Mouse (Mus musculus) adrenal gland, adult 8-10 months (tissue): ENCODE data around the gene Fam240b. TPM values are rescaled to one million over a fixed set of nuclear protein-coding genes. Genes with fewer than 3 reads are reported as not detected.
"Not testable (repeated sequence)": the region's sequence is repeated elsewhere in the genome, so short reads cannot be mapped to it uniquely, and the experiment has no call there.

Source experiments
- DNase-seq: peaks from one replicate; pipeline ENCODE4 v3.0.0; 2022
- total RNA-seq, 4 experiments: library from RNA; stranded (reverse); gene quantifications; 2 replicates each; pipeline ENCODE4 v1.2.4; 2022

Fam240b gene
- total RNA-seq, result not detected

DNA sequence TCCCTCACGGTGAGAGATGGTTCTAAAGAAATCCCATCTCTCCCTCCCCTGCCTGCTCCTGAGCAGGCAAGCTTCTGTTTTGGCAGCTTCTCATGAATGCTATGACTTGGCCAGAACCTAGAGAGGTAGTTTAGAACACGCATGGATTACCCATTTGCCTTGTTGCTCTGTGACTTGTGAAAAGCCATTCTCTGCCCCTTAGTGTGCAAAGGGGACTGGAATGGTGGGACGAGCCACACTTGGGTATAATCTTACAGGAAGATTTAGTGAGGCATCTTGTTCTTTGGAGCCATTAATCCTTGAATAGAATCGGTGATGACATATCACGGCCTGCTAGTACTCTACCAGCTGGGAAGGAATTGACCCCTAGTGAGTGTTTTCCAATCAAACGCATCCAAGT is at the start of gene Fam240b:
TSS of gene Fam240b (minus strand) at position 101 of the 400 bp plus-strand sequence.
- DNase-seq, result no peak

DNA sequence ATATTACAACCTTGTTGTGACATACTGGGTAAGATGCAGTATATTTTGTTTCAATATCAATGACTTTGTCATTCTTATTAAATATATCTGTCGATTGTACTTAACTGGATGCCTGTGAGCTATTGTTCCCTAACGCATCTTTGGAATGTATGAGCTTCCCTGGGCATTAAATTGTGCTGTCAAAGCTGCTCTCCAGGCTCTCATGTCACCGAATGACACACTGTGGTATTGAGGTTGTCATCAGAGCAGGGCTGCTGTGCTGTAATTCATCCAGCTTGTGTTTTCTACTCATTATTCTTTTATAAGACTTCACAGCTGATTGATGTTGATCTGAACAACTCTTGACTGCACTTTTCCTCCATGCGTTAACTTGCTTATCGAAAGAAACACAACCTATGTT is 32.5 kb upstream of the Fam240b start:
- DNase-seq, result no peak

DNA sequence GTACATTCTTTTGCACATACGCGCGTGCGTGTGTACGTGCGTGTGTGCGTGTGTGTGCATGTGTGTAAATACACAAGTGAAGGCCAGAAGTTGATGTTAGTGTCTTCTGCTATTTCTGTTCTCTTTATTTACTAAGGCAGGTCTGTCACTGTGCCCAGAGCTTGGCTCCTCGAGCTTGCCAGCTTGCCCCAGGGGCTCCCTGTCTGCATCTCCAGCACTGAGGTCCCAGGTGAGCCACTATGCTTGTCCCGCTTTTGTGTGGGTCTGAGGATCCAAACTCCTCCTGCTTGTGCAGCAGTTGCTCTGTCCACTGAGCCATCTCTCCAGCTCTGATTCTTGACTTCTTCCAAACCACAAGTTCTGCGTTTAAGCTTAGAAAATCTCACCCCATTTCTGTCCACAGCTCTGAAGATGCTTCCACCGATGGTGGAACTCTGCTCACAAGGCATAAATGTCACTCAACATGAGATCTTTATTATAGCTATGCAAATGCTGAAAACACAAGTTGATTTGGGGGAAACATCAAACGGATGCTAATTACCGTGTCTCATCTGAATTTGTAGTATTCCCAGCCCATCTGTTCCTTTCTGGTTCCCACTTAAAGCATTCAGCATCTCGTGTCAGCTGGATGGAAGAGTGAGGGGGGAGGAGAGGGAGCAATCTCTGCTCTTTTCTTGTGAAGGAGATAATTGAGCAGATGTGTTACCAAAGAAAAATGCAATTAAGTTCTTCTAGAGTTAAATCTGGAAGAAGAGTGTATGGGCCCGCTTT is 29.1 kb upstream of the Fam240b start:
- no peak for DNase-seq

DNA sequence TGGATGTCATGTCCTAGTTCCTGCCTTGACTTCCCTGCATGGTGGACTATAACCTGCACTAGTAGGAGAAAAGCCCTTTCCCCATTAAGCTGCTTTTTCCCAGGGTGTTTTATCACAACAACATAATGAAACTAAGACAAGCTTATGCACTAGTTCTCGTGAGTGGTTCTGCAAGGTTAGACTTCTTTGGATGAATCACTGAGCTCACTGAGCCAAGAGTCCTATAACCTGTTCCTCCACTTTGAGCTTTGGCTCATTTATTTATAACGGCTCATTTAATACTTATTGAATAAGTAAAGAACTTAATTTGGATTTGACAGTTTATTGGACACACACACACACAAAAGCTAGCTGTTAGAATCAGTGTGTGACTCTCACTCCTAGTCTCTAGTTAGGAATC is 16.7 kb upstream of the Fam240b start:
- DNase-seq, result no peak

DNA sequence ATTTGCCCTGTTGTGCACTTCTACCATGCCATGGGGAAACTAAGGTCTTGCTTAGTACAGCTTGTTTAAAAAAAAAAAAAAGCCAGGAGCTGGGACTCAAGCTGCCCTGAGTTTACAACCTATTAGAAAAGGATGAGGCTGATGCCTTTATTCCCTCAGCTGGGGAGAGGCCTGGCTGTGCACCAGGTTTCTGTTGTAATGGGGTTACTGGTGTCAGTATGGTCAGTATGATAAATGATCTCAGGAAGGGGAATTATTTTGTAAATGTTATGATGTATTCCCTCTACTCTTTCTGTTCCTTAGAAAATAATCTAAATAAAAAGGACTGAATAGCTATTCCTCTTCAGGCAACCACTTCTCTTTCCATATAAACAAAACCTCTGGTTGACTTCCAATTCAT is 14.0 kb upstream of the Fam240b start:
- DNase-seq, result no peak

DNA sequence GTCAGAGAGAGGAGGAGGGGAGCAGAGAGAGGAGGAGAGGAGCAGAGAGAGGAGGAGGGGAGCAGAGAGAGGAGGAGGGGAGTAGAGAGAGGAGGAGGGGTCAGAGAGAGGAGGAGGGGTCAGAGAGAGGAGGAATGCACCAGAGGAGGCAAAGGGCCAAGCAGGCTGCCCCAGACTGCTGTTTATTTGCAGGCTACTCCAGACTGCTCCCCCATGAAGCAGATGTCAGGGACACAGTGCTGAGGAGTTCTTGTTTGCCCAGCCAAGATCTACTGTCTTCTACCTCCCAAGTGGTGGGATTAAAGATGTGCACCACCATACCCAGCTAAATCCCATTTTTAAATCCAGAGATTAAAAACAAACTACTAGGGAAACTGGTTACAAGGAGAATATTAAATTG is 9.8 kb upstream of the Fam240b start:
- no peak for DNase-seq

DNA sequence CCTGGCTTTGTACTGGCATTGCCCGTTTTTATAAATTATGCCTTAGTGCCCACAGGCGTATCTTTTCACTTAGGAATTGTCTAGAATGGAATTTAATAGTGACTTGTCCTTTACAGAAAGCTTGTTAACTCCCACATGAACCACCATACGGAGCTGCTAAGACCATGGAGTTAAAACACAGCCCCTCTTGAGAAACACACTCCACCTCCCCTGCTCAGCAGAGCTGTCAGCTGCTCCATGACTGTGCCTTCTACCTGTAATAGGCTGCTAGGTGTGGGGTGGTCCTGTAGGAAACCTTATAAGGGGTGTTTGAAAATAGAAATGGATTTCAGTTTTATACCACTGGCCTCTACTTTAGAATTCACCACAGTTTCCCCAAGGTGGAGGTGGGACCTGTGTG is 5.2 kb upstream of the Fam240b start:
- no peak for DNase-seq

DNA sequence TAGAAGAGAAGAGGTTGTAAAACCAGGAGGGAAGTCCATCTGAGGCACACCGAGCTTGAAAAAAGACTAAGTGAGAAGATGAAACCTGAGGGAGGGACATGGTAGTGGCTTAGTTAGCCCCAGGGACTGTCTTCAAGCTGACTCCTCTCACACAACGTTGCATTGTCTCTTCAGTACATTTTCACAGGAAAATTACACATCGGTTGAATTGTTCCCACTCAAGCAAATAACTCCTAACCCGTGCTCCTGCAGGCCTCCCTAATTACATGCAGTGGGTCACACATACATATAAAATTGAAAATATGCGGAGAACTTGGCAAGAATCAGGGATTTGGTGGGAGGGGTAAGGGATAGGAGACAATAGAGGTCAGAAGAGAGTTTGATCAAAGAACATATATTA is 4.0 kb downstream of the Fam240b start:
- no peak for DNase-seq

DNA sequence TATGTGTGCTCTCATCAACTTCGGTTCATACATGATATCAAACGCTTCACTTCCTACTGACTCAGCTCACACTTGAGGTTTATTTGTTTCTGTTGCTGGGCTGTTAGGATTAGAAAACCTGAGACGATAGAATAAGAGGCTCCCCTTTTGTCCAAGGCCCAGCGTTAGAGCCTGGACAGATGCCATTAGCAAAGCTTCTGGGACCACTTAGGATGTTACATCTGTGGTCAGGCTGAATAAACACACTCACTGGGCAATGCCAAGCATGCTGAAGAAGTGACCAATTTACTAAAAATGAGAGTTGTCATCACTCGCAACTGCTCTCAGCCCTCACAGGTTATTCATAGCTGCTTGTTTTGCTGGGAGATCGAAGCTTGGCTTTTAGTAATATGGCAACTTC is 7.7 kb downstream of the Fam240b start:
- DNase-seq, result no peak

DNA sequence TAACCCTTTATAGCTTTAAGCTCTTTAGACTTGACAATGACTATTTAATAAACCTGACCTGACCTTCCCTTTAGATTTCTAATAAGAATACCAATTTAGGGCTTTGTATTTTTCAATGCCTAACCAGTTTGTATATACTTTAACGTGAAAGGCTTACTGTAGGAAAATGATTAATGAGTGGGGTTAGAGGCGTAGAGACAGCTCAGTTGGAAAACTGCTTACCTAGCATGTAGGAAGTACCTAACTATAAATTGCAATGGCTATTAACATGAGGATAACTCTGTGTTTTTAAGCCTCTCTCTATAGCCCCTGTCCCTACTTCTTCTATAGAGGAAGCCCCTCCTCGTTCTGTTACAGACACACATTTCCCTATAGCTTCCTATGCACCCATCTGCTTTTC is 17.6 kb downstream of the Fam240b start:
- no peak for DNase-seq

DNA sequence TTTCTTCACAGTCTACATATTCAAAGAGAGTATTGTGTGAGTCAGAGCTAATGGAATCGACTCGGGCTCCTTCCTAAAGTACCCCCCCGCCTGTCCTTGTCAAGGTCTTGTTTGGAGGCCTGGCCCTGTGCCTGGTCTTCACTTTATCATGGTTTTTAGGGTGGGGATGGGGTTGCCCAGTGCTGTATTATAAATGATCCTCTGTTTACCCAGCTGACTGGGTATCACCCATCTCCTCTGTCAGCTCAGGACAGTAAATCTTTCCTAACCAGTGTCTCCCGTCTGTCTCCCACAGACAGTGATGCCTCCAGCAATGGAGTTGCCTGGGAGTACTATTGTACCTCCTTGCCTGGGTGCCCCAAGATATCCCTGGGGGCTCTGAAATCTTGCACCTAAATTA is 19.6 kb downstream of the Fam240b start:
- peak; percentile 36 for DNase-seq

DNA sequence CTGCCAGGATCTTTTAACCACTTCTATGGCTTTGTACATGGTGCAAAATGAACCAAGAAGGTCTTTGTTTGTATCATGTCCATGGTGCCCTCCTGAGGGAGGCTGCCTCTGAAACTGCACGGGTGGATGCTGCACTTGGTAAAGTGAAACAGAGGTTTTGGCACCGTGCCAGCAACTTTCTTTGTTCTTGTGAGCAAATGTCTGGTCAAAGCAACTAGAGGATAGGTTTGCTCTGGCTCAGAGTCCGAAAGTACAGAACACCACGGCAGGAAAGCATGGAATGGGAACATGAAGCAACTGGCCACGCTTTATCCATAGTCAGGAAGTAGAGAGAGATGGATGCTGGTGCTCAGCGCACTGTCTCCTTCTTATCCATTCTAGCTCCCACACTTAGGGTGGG is 29.7 kb downstream of the Fam240b start:
- DNase-seq, result no peak

DNA sequence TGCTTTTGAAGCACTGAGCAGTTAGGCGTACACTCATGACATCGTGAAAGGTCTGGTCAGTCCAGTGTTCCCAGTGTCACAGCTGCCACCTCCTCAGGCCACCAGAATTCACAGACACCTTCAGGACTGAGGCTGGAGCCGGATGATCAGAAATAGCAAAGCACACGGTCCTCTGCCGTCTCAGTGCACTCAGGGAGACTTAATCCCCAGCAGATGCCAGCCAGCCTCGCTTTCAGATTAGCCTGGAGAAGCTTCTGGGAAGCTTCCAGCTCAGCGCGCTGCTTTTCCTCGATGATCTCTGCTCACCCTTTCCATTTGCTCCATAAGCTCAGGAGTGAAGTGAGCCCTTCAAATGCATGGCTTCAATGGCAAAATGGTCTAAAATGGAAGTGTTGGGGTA is 32.4 kb downstream of the Fam240b start:
- DNase-seq, result no peak

DNA sequence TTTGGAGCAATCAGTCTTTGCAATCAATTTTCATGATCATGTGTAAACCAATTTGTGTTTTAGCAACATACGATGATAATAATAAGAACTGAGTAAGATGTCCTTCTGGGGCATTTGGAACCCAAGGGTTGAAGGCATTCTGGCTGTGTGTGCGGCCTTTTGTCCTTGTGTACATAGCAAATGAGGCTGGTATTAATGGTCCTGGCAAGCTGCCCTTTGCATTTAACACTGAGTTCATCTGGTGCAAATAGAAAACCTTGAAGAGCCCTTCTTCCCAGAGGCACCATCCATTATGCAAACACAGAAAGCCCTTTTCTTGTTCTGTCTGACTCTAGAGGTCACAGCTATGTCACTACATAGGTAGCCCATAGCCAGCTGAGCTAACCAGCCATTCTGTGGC is 35.0 kb downstream of the Fam240b start:
- peak; percentile 15 for DNase-seq

DNA sequence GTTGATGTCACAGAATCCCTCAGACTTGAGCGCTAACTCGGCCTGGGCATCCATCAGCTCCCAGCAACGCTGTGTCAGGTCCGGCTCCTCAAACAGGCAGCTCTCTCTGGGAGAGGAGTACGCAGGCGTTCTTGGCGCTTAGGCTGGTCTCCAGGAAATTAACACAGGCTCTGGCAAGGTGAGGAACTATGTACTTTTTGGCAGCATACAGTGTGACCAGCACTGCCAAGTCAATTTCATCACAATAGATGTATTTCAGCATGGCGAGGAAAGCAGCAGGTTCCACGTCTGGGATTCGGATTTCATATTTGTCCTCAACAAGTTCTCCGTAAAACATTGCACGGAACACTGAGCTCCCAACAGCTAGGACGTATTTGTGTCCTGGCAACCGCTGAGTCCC is 39.4 kb downstream of the Fam240b start:
- no peak for DNase-seq

DNA sequence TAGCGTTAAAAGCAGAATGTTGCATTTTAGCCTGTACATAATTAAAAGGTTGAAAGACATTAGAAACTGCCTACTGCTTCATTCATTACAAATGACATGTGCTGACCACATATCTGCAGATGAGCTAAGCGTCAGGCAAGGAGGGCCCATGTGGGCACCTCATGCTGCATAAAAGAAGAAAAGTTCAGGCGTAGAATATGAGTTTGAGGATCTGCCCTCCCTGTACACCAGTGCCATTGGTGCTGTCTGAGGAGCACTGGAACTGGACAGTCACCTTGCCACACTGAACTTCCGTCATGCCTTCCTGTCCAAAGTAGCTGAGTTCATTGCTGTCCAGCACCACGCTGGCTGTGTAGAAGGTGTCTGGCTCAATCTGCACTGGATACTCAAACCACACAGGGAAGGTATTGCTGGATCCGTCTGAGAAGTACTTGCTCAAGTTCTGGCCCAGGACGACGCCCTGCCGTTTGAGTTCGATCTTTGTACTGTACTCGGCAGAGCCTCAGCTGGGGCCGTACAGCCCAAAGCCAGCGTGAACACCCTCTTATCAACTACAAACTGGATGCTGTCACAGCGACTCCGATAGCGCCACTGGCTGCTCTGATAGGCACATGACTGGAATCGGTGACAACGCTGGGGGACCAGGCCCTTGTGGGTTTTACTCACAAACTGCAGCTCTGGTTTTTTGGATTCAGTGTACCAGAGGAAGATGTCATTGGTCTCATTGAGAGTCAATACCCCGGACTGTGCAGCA is 40.2 kb downstream of the Fam240b start:
- DNase-seq, result not testable (repeated sequence)

DNA sequence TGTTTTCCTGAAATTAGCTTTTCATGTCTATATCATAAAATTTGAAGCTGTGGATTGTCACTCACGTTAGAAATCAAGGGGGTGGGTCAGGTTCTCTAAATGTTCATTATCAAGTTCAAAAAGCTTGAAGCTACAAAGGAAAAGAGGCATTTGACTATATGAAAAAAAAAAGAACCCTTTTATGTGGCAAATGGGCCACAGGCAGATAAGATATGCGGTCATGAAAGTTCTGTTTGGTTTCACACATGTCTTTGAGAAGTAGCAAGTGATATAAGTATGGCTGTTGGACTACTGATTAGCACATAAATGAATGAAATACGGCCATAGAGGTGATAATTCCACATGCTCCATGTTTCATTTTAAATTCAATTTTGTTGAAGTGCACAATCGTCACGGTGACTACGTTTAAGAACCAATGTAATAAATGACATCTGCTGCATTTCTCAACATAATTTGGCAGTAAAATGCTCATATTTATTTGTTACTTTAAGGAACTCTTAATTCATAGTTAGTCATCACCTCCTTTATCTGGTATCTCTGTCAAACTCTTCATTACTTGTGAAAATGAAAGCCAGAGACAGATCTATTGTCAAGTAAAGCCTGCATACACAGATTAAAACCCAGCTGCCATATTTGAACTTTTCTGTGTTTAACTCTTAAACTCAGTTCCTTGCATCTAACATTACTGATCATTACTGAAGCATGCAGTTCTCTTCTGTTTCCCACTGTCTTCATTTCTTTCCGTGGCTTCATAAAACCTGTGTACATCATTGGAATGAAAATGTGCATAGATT is 47.4 kb downstream of the Fam240b start:
- no peak for DNase-seq

DNA sequence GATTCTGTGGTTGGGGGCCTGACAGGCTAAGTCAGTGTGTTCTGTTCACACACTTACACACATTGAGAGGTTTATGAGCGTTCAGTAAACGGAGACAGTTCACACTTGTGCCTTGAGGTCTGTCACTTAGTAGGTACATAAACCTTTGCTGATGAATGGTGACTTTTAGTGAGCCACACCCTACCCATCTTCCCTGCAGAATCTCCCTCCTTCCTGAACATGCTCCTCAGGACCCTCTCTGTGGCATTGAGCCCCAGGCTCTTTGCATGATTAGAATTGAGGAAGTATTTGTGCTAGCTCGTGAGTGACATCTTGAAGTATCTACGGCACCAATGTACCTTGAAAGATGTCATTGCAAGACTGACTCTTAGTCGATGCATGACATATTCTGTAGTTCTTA is 48.9 kb downstream of the Fam240b start:
- no peak for DNase-seq

DNA sequence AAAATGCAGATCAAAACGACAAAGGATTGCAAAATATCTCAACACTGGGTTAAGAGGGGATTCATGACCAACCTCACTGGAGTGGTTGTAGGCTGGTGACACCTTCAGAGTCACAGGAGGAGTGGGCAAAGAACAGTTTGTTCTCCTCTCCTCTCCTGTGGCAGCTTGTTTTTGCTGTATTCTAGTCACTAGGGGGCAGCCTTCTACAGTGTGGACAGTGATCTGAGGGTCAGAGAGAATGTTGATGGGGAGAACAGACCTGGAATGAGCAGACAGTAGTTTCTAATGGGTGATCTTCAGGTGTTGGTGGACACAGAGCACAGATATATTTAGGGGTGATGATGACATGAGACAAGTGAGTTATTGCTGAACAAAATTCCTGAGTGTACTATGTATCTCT is 49.6 kb downstream of the Fam240b start:
- no peak for DNase-seq

DNA sequence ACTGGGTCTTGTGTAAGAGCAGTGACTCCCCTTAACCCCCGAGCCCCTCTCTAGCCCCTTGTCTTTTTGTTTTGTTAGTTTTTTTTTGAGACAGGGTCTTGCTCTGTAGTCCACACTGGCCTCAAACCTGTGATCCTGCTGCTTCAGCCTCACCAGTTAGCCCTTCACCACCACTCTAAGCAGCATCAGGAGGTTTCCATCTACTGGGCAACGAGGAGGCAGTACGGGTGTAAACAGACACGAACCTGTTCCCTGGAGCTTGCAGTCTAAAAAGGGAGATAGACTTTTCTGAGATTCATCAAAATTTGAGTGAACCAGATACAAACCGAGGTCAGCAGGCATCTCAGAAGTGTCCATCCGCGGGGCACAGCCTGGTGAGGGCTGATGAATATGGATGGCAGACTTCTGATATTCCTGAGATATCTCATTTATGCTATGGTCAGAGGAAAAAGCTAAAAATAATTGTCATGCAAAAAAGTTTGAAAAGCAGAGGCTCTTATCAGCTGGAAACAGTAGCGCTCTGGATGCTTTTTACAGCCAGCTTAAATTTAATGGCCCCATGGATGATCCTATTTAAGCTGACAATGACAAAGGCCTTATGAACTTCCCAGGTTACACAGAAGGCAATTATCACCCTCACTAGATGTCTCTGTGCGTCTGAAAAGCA is 52.2 kb downstream of the Fam240b start:
- no peak for DNase-seq

DNA sequence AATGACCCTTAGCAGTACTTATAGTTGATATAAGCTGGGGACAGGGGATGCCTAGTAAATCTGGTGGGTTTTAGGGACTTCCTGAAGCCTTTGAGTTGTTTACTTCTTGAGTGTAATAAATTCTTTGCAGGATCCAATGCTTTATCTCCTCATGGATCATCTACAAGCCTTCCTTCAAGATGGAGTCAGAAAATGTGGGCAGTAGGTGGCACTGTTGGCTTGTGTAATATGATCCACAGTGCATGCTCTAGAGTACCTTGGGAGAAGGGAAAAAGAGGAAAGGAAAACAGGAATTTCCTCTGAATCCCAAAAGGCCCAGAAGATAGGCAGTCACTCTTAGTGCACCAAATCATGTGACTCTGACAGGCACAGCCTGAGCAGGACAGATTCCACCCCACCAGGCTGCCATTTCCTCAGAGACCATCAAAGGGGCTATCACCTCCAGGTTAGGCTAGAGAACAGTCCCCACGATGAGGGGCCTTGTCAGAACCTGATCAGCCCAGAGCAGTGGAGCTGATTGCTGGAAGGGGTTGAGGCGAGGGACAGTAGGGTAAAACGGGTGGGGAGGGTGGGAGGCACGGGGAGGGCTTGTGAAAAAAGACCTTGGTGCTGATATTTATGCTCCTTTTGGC is 54.2 kb downstream of the Fam240b start:
- DNase-seq, result no peak

DNA sequence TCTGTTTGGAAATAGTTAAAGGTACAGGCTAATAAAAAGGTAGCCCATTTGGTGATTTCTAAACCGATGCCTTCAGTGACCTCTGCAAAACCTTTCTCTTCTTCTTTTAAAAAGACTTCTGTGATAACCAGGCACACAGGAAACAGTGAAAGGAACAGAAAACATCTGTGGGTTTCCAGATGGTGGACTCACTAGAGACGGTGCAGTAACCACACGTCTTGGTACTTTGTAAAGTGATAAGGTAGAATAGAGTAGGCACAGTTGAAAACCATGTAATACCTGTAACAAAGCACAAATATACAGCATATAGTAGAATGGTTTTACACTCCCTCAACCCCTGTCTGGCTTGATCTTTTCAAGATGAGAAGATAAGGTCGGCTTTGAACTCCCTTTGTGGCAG is 57.0 kb downstream of the Fam240b start:
- no peak for DNase-seq
